Mouse (Mus musculus) effector memory CD4-positive, alpha-beta T cell, adult 5 months (primary cell): Measurements from ENCODE around the gene L3mbtl2. TPM values are rescaled to one million over a fixed set of nuclear protein-coding genes. Genes with fewer than 3 reads are reported as not detected.

Experiments used
- polyA plus RNA-seq: library from polyadenylated mRNA; unstranded; fragments of 100-300 nt; shearing (Covaris generic); gene quantifications from one replicate; pipeline ENCODE4 v1.2.1, GENCODE M21; 2017

L3mbtl2 gene
- 23.6 TPM for polyA plus RNA-seq

DNA sequence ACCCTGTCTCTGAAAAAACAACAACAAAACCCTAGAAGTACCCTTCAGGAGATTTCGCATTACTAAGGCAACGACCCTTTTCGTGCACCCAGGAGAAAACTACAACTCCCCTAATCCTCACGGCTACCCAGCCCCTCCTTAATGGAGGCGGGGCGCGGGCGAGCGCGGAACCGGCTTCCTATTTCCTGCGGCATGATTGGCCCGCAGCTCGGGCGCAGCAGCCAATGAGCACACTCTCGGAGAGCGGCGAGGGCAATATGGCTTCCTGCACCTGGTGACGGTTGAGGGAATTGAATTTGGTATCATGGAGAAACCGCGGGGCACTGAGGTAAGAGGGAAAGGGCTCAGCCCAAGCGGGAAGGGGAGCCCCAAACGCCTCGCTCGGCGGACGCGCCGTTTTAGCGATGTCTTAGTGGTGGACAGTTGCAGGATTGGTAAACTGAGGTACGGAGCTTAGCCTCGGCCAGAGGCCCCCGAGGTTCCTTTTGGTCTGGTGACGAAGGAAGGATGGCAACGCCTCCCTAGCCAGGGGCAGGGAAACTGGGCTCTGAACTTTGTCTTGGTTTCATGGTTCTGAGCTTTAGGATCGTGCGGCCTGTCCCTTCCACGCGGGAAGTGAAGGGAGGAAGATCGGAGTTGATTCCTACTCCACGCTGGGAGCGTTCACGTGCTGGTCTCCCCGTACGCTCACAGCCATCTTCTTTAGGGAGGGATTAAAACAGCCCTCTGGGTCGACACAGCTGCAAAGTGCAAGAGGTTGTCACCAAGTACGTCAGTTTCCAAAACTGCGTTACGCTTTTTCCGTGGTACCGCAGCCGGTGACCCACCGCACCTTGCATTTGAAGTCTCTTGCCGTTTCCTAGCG lies at the start of gene L3mbtl2:
Gene L3mbtl2, plus strand, starts transcription at position 193 of the 865 bp plus-strand sequence.

DNA sequence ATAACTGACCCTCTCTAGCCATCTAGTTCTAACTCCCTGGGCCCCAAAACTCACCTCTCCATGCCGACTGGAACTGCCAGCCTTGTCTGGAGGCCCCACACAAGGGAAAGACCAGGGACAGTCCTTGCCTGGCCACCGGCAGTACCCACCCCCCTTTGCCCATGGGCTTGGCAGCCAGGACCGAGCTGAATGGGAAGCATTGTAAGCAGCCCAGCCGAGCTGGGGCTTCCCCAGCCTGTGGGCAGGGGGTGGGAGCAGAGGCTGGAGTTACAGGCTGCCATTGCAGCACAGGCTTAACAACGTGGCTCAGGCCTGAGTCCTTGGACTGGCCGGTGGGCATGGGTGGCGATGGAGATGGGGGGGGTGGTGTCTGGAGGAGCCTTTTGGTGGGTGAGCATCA lies 33.5 kb downstream of the L3mbtl2 start, which contains the start of gene Chadl:
Gene Chadl, minus strand, starts transcription at position 113 of the 400 bp plus-strand sequence.

Other genes with a start within 250 kb of the L3mbtl2 start
- gene Rbx1, start 197.6 kb upstream of the L3mbtl2 start, polyA plus RNA-seq: 247 TPM
- 47.3 TPM for gene Ep300, start 78.5 kb upstream of the L3mbtl2 start, polyA plus RNA-seq
- gene Chadl, start 33.4 kb downstream of the L3mbtl2 start, polyA plus RNA-seq: 0.26 TPM
- 6.3 TPM for gene Zc3h7b, start 81.2 kb downstream of the L3mbtl2 start, polyA plus RNA-seq
- gene Rangap1, start 81.6 kb downstream of the L3mbtl2 start, polyA plus RNA-seq: 64.4 TPM
- 30.6 TPM for gene Tef, start 138.5 kb downstream of the L3mbtl2 start, polyA plus RNA-seq
- gene Tob2, start 194.9 kb downstream of the L3mbtl2 start, polyA plus RNA-seq: 535 TPM
- gene Phf5a, start 208.0 kb downstream of the L3mbtl2 start, polyA plus RNA-seq: 75.8 TPM
- 115 TPM for gene Aco2, start 208.4 kb downstream of the L3mbtl2 start, polyA plus RNA-seq